Mouse (Mus musculus) neural tube, embryonic 12.5 days (tissue): ENCODE data around the gene Dennd5a. TPM values are rescaled to one million over a fixed set of nuclear protein-coding genes. Genes with fewer than 3 reads are reported as not detected.

Experiments used
- ATAC-seq: fragments of 200-750 bp; cut with Nextera tagmentation; 2 replicates; pipeline ENCODE4 v1.8.0; 2017; ENCODE audit warnings: low read depth, mild to moderate bottlenecking, moderate TSS enrichment, moderate library complexity; ENCODE audit not compliant: low FRiP score
- H3K27ac ChIP-seq: fragments of 300-500 bp; sonication (generic); 2 replicates; pipeline ENCODE4 v1.5.1; 2016
- H3K27me3 ChIP-seq: fragments of 300-500 bp; sonication (generic); replicated peaks from 2 replicates; pipeline ENCODE4 v1.6.1; 2016; ENCODE audit warnings: mild to moderate bottlenecking
- H3K36me3 ChIP-seq: fragments of 300-500 bp; sonication (generic); 2 replicates; pipeline ENCODE4 v1.6.1; 2016; ENCODE audit warnings: mild to moderate bottlenecking
- H3K4me1 ChIP-seq: fragments of 300-500 bp; sonication (generic); 2 replicates; pipeline ENCODE4 v1.6.1; 2016
- H3K4me2 ChIP-seq: fragments of 300-500 bp; sonication (generic); replicated peaks from 2 replicates; pipeline ENCODE4 v1.6.1; 2016; ENCODE audit warnings: mild to moderate bottlenecking
- H3K4me3 ChIP-seq: fragments of 300-500 bp; sonication (generic); 2 replicates; pipeline ENCODE4 v1.5.1; 2016
- H3K9ac ChIP-seq: fragments of 300-500 bp; sonication (generic); 2 replicates; pipeline ENCODE4 v1.6.1; 2016; ENCODE audit warnings: mild to moderate bottlenecking
- H3K9me3 ChIP-seq: fragments of 300-500 bp; sonication (generic); 2 replicates; pipeline ENCODE4 v1.6.1; 2016; ENCODE audit warnings: mild to moderate bottlenecking
- WGBS: fragments of 180-500 bp; shearing (Covaris S2); methylation state at CpG from one replicate; pipeline ENCODE4 v1.1.7; 2016; 5-methylcytosine and 5-hydroxymethylcytosine counted together
- polyA plus RNA-seq: library from polyadenylated mRNA; unstranded; fragments of >200 nt; fragmentation: Nextera tagmentation; extraction: Ambion mirVana; gene quantifications from 2 replicates; pipeline ENCODE4 v1.2.1, GENCODE M21; 2016

Dennd5a gene
- polyA plus RNA-seq, 1 experiment from 2014 or later: 69.9 TPM

GRCm38 (mm10) chr7:109873170-109873569, 87.1 kb downstream of the Dennd5a start:
- Histone ChIP-seq H3K27ac (no peak overlapping the region), H3K9ac (no peak overlapping the region), H3K4me2 (no peak overlapping the region), H3K9me3 (no peaks in the 10 kb centered on the region), H3K36me3 (no peaks in the 10 kb centered on the region), H3K27me3 (no peaks in the 10 kb centered on the region), H3K4me1 (no peaks in the 10 kb centered on the region), H3K4me3 (no peak overlapping the region)
- WGBS: 59% methylated on average over 5 of the region's 5 CpGs
- no peak for ATAC-seq

GRCm38 (mm10) chr7:109871232-109871631, 89.0 kb downstream of the Dennd5a start:
- WGBS: 84% methylated on average over 5 of the region's 5 CpGs
- no peak for ATAC-seq
- Histone ChIP-seq H3K9me3 (no peaks in the 10 kb centered on the region), H3K4me2 (no peak overlapping the region), H3K9ac (no peak overlapping the region), H3K4me1 (peaks cover 13% of the 10 kb centered on the region), H3K27me3 (no peaks in the 10 kb centered on the region), H3K36me3 (no peaks in the 10 kb centered on the region), H3K4me3 (no peak overlapping the region), H3K27ac (no peak overlapping the region)

DNA sequence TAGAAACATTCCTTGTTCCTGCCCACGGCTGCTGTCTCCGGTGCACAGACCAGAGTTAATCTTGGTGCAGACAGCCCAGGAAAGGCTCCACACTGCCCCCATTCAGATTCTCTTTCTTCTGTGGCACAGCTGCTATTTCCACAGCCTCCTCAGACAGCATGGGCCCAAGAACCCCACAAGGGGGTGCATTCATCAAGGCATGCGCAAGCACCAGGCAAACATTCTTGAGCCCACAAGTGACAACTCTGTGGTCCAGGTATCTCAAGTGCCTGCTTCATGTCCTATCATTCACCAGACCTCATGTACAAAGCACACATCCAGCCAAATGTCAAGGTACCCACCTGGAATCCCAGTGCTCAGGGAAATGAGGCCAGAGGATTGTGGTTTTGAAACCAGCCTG, 91.8 kb downstream of the Dennd5a start:
- no peaks in the 10 kb centered on the region for H3K36me3 ChIP-seq
- no peak for ATAC-seq
- no peak overlapping the region for H3K9ac ChIP-seq
- H3K4me2 ChIP-seq: no peak overlapping the region
- no peak overlapping the region for H3K4me3 ChIP-seq
- H3K27ac ChIP-seq: no peak overlapping the region
- peaks cover 37% of the 10 kb centered on the region for H3K4me1 ChIP-seq
- no peaks in the 10 kb centered on the region for H3K9me3 ChIP-seq
- WGBS: 15% methylated on average over 3 of the region's 3 CpGs
- peaks cover 7% of the 10 kb centered on the region; the same call in 1 of the 2 replicates for H3K27me3 ChIP-seq

GRCm38 (mm10) chr7:109866643-109867042, 93.6 kb downstream of the Dennd5a start:
- peak overlapping the region; percentile 97 for H3K4me2 ChIP-seq
- peaks cover 41% of the 10 kb centered on the region for H3K4me1 ChIP-seq
- no peak overlapping the region for H3K4me3 ChIP-seq
- H3K9ac ChIP-seq: no peak overlapping the region
- peaks cover 7% of the 10 kb centered on the region; the same call in 1 of the 2 replicates for H3K27me3 ChIP-seq
- no peak overlapping the region for H3K27ac ChIP-seq
- no peaks in the 10 kb centered on the region for H3K9me3 ChIP-seq
- WGBS: 23% methylated on average over 3 of the region's 3 CpGs
- ATAC-seq: peak; percentile 60
- H3K36me3 ChIP-seq: no peaks in the 10 kb centered on the region

- peaks cover 7% of the 10 kb centered on the region; the same call in 1 of the 2 replicates for H3K27me3 ChIP-seq
- H3K4me3 ChIP-seq: peak within 1 kb of the TSS; percentile 68
- 0 out of 2 replicates have a peak within 1 kb of the TSS, but pooled peaks have one; percentile 17 for H3K27ac ChIP-seq
- ATAC-seq: peak; percentile 76
- H3K9ac ChIP-seq: peak within 1 kb of the TSS; percentile 81
- H3K4me1 ChIP-seq: peaks cover 41% of the 10 kb centered on the region
- peak within 1 kb of the TSS; percentile 97 for H3K4me2 ChIP-seq
- WGBS: under 1% methylated on average over 55 of the region's 69 CpGs
- H3K36me3 ChIP-seq: no peaks in the 10 kb centered on the region
- no peaks in the 10 kb centered on the region for H3K9me3 ChIP-seq
Measured at GRCm38 (mm10) chr7:109865370-109866229, 94.7 kb downstream of the Dennd5a start, which contains the start of gene Scube2. Gene Scube2, minus strand, starts transcription at chr7:109865679.

GRCm38 (mm10) chr7:109863561-109863960, 96.7 kb downstream of the Dennd5a start:
- Histone ChIP-seq H3K36me3 (no peaks in the 10 kb centered on the region), H3K9ac (no peak overlapping the region), H3K4me1 (peaks cover 41% of the 10 kb centered on the region), H3K27ac (no peak overlapping the region), H3K4me3 (0 out of 2 replicates have a peak overlapping the region, but pooled peaks have one; percentile 0), H3K9me3 (no peaks in the 10 kb centered on the region), H3K4me2 (peak overlapping the region; percentile 97), H3K27me3 (peaks cover 7% of the 10 kb centered on the region; the same call in 1 of the 2 replicates)
- no peak for ATAC-seq
- 12% methylated on average over 4 of the region's 4 CpGs for WGBS

DNA sequence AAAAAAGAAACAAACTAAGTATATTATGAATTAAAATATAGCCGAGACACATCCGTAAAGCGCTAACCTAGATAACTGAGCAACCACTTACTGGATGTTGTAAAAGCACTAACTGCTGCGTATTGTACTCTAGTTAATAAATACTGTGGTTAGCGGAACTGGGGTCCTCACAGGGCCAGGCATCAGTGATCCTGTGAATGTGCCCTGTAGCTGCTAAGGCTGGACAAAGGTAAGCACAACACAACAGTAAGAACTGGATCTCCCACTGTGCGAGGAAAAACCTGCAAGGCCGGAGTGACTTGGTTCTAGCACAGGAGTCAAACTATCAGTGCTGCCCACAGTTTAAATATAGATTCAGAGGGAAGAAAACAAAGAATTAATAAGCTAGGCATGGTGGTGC, 100.1 kb downstream of the Dennd5a start:
- Histone ChIP-seq H3K27me3 (peaks cover 7% of the 10 kb centered on the region; the same call in 1 of the 2 replicates), H3K9ac (no peak overlapping the region), H3K9me3 (no peaks in the 10 kb centered on the region), H3K27ac (no peak overlapping the region), H3K36me3 (no peaks in the 10 kb centered on the region), H3K4me3 (no peak overlapping the region), H3K4me1 (peaks cover 18% of the 10 kb centered on the region; the same call in 1 of the 2 replicates), H3K4me2 (no peak overlapping the region)
- 79% methylated on average over 7 of the region's 7 CpGs for WGBS
- no peak for ATAC-seq

DNA sequence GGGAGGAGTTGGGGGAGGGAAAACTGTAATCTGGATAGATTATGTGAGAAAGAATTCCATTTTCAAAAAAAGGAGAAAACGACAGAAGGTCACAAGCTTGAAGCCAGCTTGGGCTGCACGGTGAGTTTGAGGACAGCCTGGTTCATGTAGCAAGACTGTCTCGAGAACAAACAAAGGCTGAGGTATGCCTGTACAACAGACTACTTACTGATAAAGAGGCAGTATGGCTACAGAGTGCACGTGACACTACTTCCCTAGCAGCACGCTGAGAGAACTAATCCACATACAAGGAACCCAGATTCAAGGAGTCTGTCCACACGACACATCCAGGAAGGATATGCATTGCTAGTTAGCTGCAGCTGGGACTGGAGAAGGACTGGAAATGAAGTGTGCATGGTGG, 100.9 kb downstream of the Dennd5a start:
- Histone ChIP-seq H3K27me3 (peaks cover 5% of the 10 kb centered on the region; the same call in 1 of the 2 replicates), H3K9ac (no peak overlapping the region), H3K4me2 (no peak overlapping the region), H3K4me3 (no peak overlapping the region), H3K27ac (no peak overlapping the region), H3K9me3 (no peaks in the 10 kb centered on the region), H3K4me1 (peaks cover 12% of the 10 kb centered on the region; the same call in 1 of the 2 replicates), H3K36me3 (no peaks in the 10 kb centered on the region)
- no peak for ATAC-seq
- 71% methylated on average over 6 of the region's 6 CpGs for WGBS

GRCm38 (mm10) chr7:109852752-109853212, 107.5 kb downstream of the Dennd5a start:
- Histone ChIP-seq H3K36me3 (no peaks in the 10 kb centered on the region), H3K27me3 (no peaks in the 10 kb centered on the region), H3K4me1 (peaks cover 18% of the 10 kb centered on the region), H3K9me3 (no peaks in the 10 kb centered on the region), H3K27ac (no peak overlapping the region), H3K4me2 (no peak overlapping the region), H3K4me3 (no peak overlapping the region), H3K9ac (no peak overlapping the region)
- no peak for ATAC-seq
- WGBS: 62% methylated on average over 7 of the region's 7 CpGs

DNA sequence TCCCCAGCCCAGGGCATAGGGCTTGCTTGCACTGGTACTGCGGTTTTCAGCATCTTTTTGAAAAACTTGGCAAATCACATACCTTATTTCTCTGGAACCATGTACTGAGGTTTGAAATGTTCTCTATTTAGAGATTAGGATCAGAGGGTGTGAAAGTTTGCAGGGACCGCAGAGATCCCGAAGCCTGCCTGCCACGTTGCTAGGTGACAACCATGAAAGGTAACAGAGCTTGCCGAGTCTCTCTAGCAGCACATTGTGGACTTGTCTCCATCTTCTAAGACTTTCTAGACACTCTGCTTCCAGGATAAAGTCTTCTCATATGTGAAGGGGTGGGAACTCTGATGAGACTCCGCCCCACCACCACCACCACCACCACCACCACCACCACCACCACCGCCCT, 108.3 kb downstream of the Dennd5a start:
- H3K4me1 ChIP-seq: peaks cover 18% of the 10 kb centered on the region
- H3K4me2 ChIP-seq: no peak overlapping the region
- WGBS: 83% methylated on average over 7 of the region's 7 CpGs
- H3K9ac ChIP-seq: no peak overlapping the region
- peaks cover 1% of the 10 kb centered on the region; the same call in 1 of the 2 replicates for H3K36me3 ChIP-seq
- ATAC-seq: no peak
- H3K9me3 ChIP-seq: no peaks in the 10 kb centered on the region
- no peaks in the 10 kb centered on the region for H3K27me3 ChIP-seq
- no peak overlapping the region for H3K27ac ChIP-seq
- no peak overlapping the region for H3K4me3 ChIP-seq

DNA sequence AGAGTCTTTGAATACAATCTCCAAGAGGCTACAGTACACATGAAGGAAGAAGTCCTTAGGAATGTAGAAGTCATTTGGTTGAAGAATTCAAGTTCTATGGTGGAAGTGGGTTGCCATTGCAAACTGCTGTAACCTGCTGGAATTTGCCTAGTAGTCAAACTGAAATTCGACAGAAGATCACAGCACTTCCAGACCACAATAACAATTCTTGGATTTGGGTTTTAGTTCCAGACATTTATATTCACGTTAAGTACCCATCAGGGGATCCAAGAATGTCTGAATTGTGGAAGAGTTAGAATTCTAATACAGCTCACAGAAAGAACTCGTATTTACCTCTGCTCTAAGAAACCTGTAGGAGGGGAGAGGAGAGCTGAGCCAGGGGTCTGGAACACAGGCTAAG, 109.7 kb downstream of the Dennd5a start:
- H3K9ac ChIP-seq: no peak overlapping the region
- H3K27me3 ChIP-seq: no peaks in the 10 kb centered on the region
- no peak overlapping the region; the same call in 1 of the 2 replicates for H3K4me2 ChIP-seq
- H3K36me3 ChIP-seq: peaks cover 8% of the 10 kb centered on the region; the same call in 1 of the 2 replicates
- peaks cover 18% of the 10 kb centered on the region for H3K4me1 ChIP-seq
- H3K4me3 ChIP-seq: no peak overlapping the region
- 35% methylated on average over 3 of the region's 3 CpGs for WGBS
- no peaks in the 10 kb centered on the region for H3K9me3 ChIP-seq
- H3K27ac ChIP-seq: no peak overlapping the region
- ATAC-seq: no peak

DNA sequence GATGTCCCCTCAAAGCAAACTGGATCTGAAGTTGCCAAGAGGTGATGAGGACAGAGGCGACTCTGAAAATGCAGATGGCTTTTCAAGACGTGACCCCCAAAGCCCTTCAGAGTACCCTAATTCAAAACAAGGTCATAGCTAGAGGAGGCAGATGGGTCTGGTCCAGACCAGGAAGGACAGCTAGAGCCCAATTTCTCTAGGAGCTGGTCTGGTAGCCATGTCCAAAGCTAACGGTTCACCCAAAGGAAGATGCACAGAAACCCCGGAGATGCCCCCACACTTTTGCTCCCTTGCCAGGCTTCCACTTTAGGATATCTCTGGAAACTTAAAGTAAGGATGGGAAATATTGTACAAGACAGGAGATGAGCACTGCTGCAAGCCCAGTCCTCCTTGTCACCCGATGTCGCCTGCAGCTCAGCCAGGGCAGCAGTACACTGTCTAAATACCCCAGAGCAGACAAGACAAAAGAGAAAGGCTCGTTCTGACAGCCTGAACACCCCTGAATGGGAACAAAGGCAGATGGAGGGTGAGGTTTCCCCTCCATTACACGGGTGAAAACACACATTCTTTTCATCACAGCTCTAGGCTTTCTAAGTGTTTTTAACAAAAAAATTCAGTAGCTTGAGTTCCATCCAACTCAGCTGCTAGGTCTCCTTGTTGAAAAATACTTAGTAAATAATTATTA, 110.4 kb downstream of the Dennd5a start:
- H3K4me2 ChIP-seq: no peak overlapping the region; the same call in 1 of the 2 replicates
- peak; percentile 81; the same call in 1 of the 2 replicates for ATAC-seq
- no peak overlapping the region for H3K27ac ChIP-seq
- peaks cover 8% of the 10 kb centered on the region; the same call in 1 of the 2 replicates for H3K36me3 ChIP-seq
- no peaks in the 10 kb centered on the region for H3K27me3 ChIP-seq
- H3K9me3 ChIP-seq: no peaks in the 10 kb centered on the region
- H3K4me3 ChIP-seq: no peak overlapping the region
- no peak overlapping the region for H3K9ac ChIP-seq
- 31% methylated on average over 8 of the region's 8 CpGs for WGBS
- peaks cover 18% of the 10 kb centered on the region for H3K4me1 ChIP-seq
